Mouse (Mus musculus) kidney, embryonic 15.5 days (tissue): ENCODE data around the gene Gadd45b. TPM values are rescaled to one million over a fixed set of nuclear protein-coding genes. Genes with fewer than 3 reads are reported as not detected.

Source experiments
- ATAC-seq: fragments of 200-750 bp; cut with Nextera tagmentation; replicated peaks from 2 replicates; pipeline ENCODE4 v1.8.0; 2017; ENCODE audit warnings: moderate TSS enrichment; ENCODE audit not compliant: low FRiP score
- H3K27ac ChIP-seq: fragments of 300-500 bp; sonication (generic); 2 replicates; pipeline ENCODE4 v1.5.1; 2015; ENCODE audit warnings: mild to moderate bottlenecking, inconsistent platforms
- H3K27me3 ChIP-seq: fragments of 300-500 bp; sonication (generic); 2 replicates; pipeline ENCODE4 v1.6.1; 2015; ENCODE audit warnings: inconsistent platforms
- H3K36me3 ChIP-seq: fragments of 300-500 bp; sonication (generic); 2 replicates; pipeline ENCODE4 v1.6.1; 2015; ENCODE audit warnings: inconsistent platforms
- H3K4me1 ChIP-seq: fragments of 300-500 bp; sonication (generic); 2 replicates; pipeline ENCODE4 v1.6.1; 2015; ENCODE audit warnings: inconsistent platforms
- H3K4me2 ChIP-seq: fragments of 300-500 bp; sonication (generic); 2 replicates; pipeline ENCODE4 v1.6.1; 2015; ENCODE audit warnings: moderate library complexity, mild to moderate bottlenecking, inconsistent platforms
- H3K4me3 ChIP-seq: fragments of 300-500 bp; sonication (generic); replicated peaks from 2 replicates; pipeline ENCODE4 v1.5.1; 2015; ENCODE audit warnings: mild to moderate bottlenecking, inconsistent platforms
- H3K9ac ChIP-seq: fragments of 300-500 bp; sonication (generic); 2 replicates; pipeline ENCODE4 v1.6.1; 2015; ENCODE audit warnings: mild to moderate bottlenecking, inconsistent platforms
- H3K9me3 ChIP-seq: fragments of 300-500 bp; sonication (generic); replicated peaks from 2 replicates; pipeline ENCODE4 v1.6.1; 2016; ENCODE audit warnings: inconsistent platforms
- WGBS: fragments of 180-500 bp; shearing (Covaris S2); methylation state at CpG from one replicate; pipeline ENCODE4 v1.1.7; 2015; ENCODE audit warnings: mixed read lengths; 5-methylcytosine and 5-hydroxymethylcytosine counted together
- polyA plus RNA-seq: library from polyadenylated mRNA; unstranded; fragments of >200 nt; fragmentation: Nextera tagmentation; extraction: Ambion mirVana; gene quantifications from 2 replicates; pipeline ENCODE4 v1.2.1, GENCODE M21; 2015

Gadd45b gene
- polyA plus RNA-seq, 1 experiment from 2014 or later = 18.0 TPM

- no peak for ATAC-seq
- no peaks in the 10 kb centered on the region for H3K36me3 ChIP-seq
- no peaks in the 10 kb centered on the region for H3K9me3 ChIP-seq
- no peak overlapping the region for H3K9ac ChIP-seq
- WGBS = 49% methylated on average over 12 of the region's 12 CpGs
- no peak overlapping the region for H3K4me3 ChIP-seq
- H3K27ac ChIP-seq = 0 out of 2 replicates have a peak overlapping the region, but pooled peaks have one; percentile 6
- H3K4me2 ChIP-seq = no peak overlapping the region
- H3K4me1 ChIP-seq = peaks cover 61% of the 10 kb centered on the region
- no peaks in the 10 kb centered on the region for H3K27me3 ChIP-seq
Measured at GRCm38 (mm10) chr10:80963031-80963975, 33.4 kb downstream of the Gadd45b start.

- Histone ChIP-seq H3K9me3 (no peaks in the 10 kb centered on the region), H3K27ac (no peak overlapping the region), H3K4me3 (no peak overlapping the region), H3K4me1 (peaks cover 53% of the 10 kb centered on the region), H3K9ac (no peak overlapping the region), H3K36me3 (no peaks in the 10 kb centered on the region), H3K27me3 (no peaks in the 10 kb centered on the region), H3K4me2 (no peak overlapping the region)
- ATAC-seq = 0 out of 2 replicates have a peak, but pooled peaks have one; percentile 19
- WGBS = 31% methylated on average over 12 of the region's 12 CpGs
Measured at GRCm38 (mm10) chr10:80966296-80966695, 36.4 kb downstream of the Gadd45b start.

- no peaks in the 10 kb centered on the region for H3K9me3 ChIP-seq
- H3K9ac ChIP-seq = no peak overlapping the region
- no peak overlapping the region for H3K4me2 ChIP-seq
- WGBS = 44% methylated on average over 3 of the region's 3 CpGs
- no peak for ATAC-seq
- H3K27me3 ChIP-seq = no peaks in the 10 kb centered on the region
- H3K27ac ChIP-seq = no peak overlapping the region
- H3K4me3 ChIP-seq = no peak overlapping the region
- no peaks in the 10 kb centered on the region for H3K36me3 ChIP-seq
- peaks cover 53% of the 10 kb centered on the region for H3K4me1 ChIP-seq
Measured at GRCm38 (mm10) chr10:80967101-80967656, 37.3 kb downstream of the Gadd45b start.

GRCm38 (mm10) chr10:80968106-80968505, 38.2 kb downstream of the Gadd45b start:
- no peak overlapping the region for H3K9ac ChIP-seq
- H3K27ac ChIP-seq = no peak overlapping the region
- no peaks in the 10 kb centered on the region for H3K36me3 ChIP-seq
- H3K27me3 ChIP-seq = no peaks in the 10 kb centered on the region
- no peaks in the 10 kb centered on the region for H3K9me3 ChIP-seq
- peaks cover 53% of the 10 kb centered on the region for H3K4me1 ChIP-seq
- no peak for ATAC-seq
- H3K4me2 ChIP-seq = no peak overlapping the region
- 84% methylated on average over 4 of the region's 4 CpGs for WGBS
- no peak overlapping the region for H3K4me3 ChIP-seq

GRCm38 (mm10) chr10:80969298-80969697, 39.4 kb downstream of the Gadd45b start:
- no peaks in the 10 kb centered on the region for H3K9me3 ChIP-seq
- H3K4me2 ChIP-seq = no peak overlapping the region
- H3K27me3 ChIP-seq = no peaks in the 10 kb centered on the region
- no peaks in the 10 kb centered on the region for H3K36me3 ChIP-seq
- no peak overlapping the region for H3K4me3 ChIP-seq
- WGBS = 82% methylated on average over 3 of the region's 3 CpGs
- ATAC-seq = no peak
- no peak overlapping the region for H3K9ac ChIP-seq
- H3K27ac ChIP-seq = no peak overlapping the region
- H3K4me1 ChIP-seq = peaks cover 53% of the 10 kb centered on the region

- no peaks in the 10 kb centered on the region for H3K27me3 ChIP-seq
- H3K4me2 ChIP-seq = no peak overlapping the region
- H3K9ac ChIP-seq = no peak overlapping the region
- H3K36me3 ChIP-seq = no peaks in the 10 kb centered on the region
- H3K9me3 ChIP-seq = no peaks in the 10 kb centered on the region
- peaks cover 52% of the 10 kb centered on the region for H3K4me1 ChIP-seq
- no peak overlapping the region for H3K4me3 ChIP-seq
- 81% methylated on average over 8 of the region's 8 CpGs for WGBS
- H3K27ac ChIP-seq = no peak overlapping the region
- ATAC-seq = no peak
Measured at GRCm38 (mm10) chr10:80970159-80970558, 40.3 kb downstream of the Gadd45b start.

- Histone ChIP-seq H3K4me1 (peaks cover 49% of the 10 kb centered on the region), H3K27ac (peak overlapping the region; percentile 72), H3K9me3 (no peaks in the 10 kb centered on the region), H3K4me3 (no peak overlapping the region), H3K36me3 (no peaks in the 10 kb centered on the region), H3K4me2 (no peak overlapping the region), H3K27me3 (no peaks in the 10 kb centered on the region), H3K9ac (no peak overlapping the region)
- no peak; the same call in 1 of the 2 replicates for ATAC-seq
- 51% methylated on average over 15 of the region's 15 CpGs for WGBS
Measured at GRCm38 (mm10) chr10:80971533-80971932, 41.7 kb downstream of the Gadd45b start.

- WGBS = 43% methylated on average over 11 of the region's 11 CpGs
- Histone ChIP-seq H3K9ac (no peak overlapping the region), H3K9me3 (no peaks in the 10 kb centered on the region), H3K4me1 (peaks cover 41% of the 10 kb centered on the region), H3K4me3 (no peak overlapping the region), H3K27me3 (no peaks in the 10 kb centered on the region), H3K4me2 (no peak overlapping the region), H3K36me3 (no peaks in the 10 kb centered on the region), H3K27ac (peak overlapping the region; percentile 72)
- ATAC-seq = 0 out of 2 replicates have a peak, but pooled peaks have one; percentile 33
Measured at GRCm38 (mm10) chr10:80972071-80972987, 42.5 kb downstream of the Gadd45b start.

- H3K27ac ChIP-seq = no peak overlapping the region
- H3K4me1 ChIP-seq = peaks cover 41% of the 10 kb centered on the region
- ATAC-seq = no peak
- no peaks in the 10 kb centered on the region for H3K36me3 ChIP-seq
- WGBS = 75% methylated on average over 1 of the region's 1 CpGs
- no peaks in the 10 kb centered on the region for H3K27me3 ChIP-seq
- H3K9me3 ChIP-seq = no peaks in the 10 kb centered on the region
- H3K4me2 ChIP-seq = no peak overlapping the region
- H3K4me3 ChIP-seq = no peak overlapping the region
- H3K9ac ChIP-seq = no peak overlapping the region
Measured at GRCm38 (mm10) chr10:80973722-80974121, 43.8 kb downstream of the Gadd45b start.

- Histone ChIP-seq H3K36me3 (no peaks in the 10 kb centered on the region), H3K4me2 (no peak overlapping the region), H3K9ac (no peak overlapping the region), H3K4me3 (no peak overlapping the region), H3K4me1 (peaks cover 41% of the 10 kb centered on the region), H3K9me3 (no peaks in the 10 kb centered on the region), H3K27me3 (no peaks in the 10 kb centered on the region), H3K27ac (no peak overlapping the region)
- 75% methylated on average over 11 of the region's 11 CpGs for WGBS
- 0 out of 2 replicates have a peak, but pooled peaks have one; percentile 27 for ATAC-seq
Measured at GRCm38 (mm10) chr10:80975478-80975877, 45.6 kb downstream of the Gadd45b start.

- no peak overlapping the region for H3K4me3 ChIP-seq
- H3K9ac ChIP-seq = no peak overlapping the region
- no peak overlapping the region for H3K27ac ChIP-seq
- H3K4me1 ChIP-seq = peaks cover 21% of the 10 kb centered on the region
- 52% methylated on average over 7 of the region's 7 CpGs for WGBS
- no peak overlapping the region for H3K4me2 ChIP-seq
- H3K36me3 ChIP-seq = no peaks in the 10 kb centered on the region
- ATAC-seq = no peak
- H3K9me3 ChIP-seq = no peaks in the 10 kb centered on the region
- H3K27me3 ChIP-seq = peaks cover 35% of the 10 kb centered on the region
Measured at GRCm38 (mm10) chr10:80981564-80982112, 51.8 kb downstream of the Gadd45b start.
